In genomic region chr5:122017269-122017668, GRCm38 (mm10) we compare ENCODE assay signal across 13 mouse cellular contexts. TPM values are rescaled to one million over a fixed set of nuclear protein-coding genes. Genes with fewer than 3 reads are reported as not detected.
DNase-seq lines count a peak whose midpoint lies in the region; ATAC-seq lines count a peak whose summit lies in the region.
"Had no signal": no experiment of that assay in that cellular context is flagged by ENCODE, and none has a peak within 500 bp of the region (broad histone marks: within the 10 kb centered on the region; RNA-seq: fewer than 3 reads in every experiment).

No protein-coding gene starts in this region.

- peaks cover 15% of the 10 kb centered on the region for H3K4me1 ChIP-seq in hindbrain, embryonic 16.5 days (ENCODE audit: control insufficient read depth, insufficient read depth, low read depth, low read length)
- peaks cover 44% of the 10 kb centered on the region for H3K4me1 ChIP-seq in midbrain, embryonic 13.5 days (replicated peaks)

- 34% methylated on average over 13 of the region's 13 CpGs for WGBS in hindbrain, embryonic 16.5 days
- 42% methylated on average over 13 of the region's 13 CpGs for WGBS in midbrain, embryonic 13.5 days

- no peaks in the 10 kb centered on the region for H3K36me3 ChIP-seq in hindbrain, embryonic 16.5 days (ENCODE audit: control insufficient read depth, insufficient read depth, low read length)
- H3K36me3 ChIP-seq in midbrain, embryonic 13.5 days, result peaks cover 7% of the 10 kb centered on the region
- H3K36me3 ChIP-seq: limb, embryonic 12.5 days had no signal

- H3K4me2 ChIP-seq in hindbrain, embryonic 16.5 days (ENCODE audit: low read length), result no peak overlapping the region
- no peak overlapping the region for H3K4me2 ChIP-seq in midbrain, embryonic 13.5 days (replicated peaks)
- H3K4me2 ChIP-seq: limb, embryonic 12.5 days had no signal

- ATAC-seq in hindbrain, embryonic 16.5 days, result peak; percentile 27
- ATAC-seq in midbrain, embryonic 13.5 days, result peak; percentile 56

- H3K27me3 ChIP-seq in hindbrain, embryonic 16.5 days (replicated peaks; ENCODE audit: control insufficient read depth, insufficient read depth, low read length), result no peaks in the 10 kb centered on the region
- no peaks in the 10 kb centered on the region for H3K27me3 ChIP-seq in midbrain, embryonic 13.5 days
- H3K27me3 ChIP-seq: limb, embryonic 12.5 days had no signal

- peak overlapping the region; percentile 27; the same call in 1 of the 2 replicates for H3K9ac ChIP-seq in hindbrain, embryonic 16.5 days (ENCODE audit: low read depth, low read length)
- 0 out of 2 replicates have a peak overlapping the region, but pooled peaks have one; percentile 16 for H3K9ac ChIP-seq in midbrain, embryonic 13.5 days (replicated peaks)
- H3K9ac ChIP-seq: limb, embryonic 12.5 days had no signal

- peak overlapping the region; percentile 11; the same call in 1 of the 2 replicates for H3K27ac ChIP-seq in hindbrain, embryonic 16.5 days (ENCODE audit: low read depth, low read length)
- H3K27ac ChIP-seq in midbrain, embryonic 13.5 days, result peak overlapping the region; percentile 68
- H3K27ac ChIP-seq: heart, adult 2 months; limb, embryonic 12.5 days had no signal

- peaks cover 4% of the 10 kb centered on the region for H3K9me3 ChIP-seq in hindbrain, embryonic 16.5 days (ENCODE audit: control insufficient read depth, low read length)
- 0 out of 2 replicates have a peak, but pooled peaks cover 2% of the 10 kb centered on the region for H3K9me3 ChIP-seq in midbrain, embryonic 13.5 days

- no peak overlapping the region for H3K4me3 ChIP-seq in hindbrain, embryonic 16.5 days (ENCODE audit: low read length)
- no peak overlapping the region for H3K4me3 ChIP-seq in midbrain, embryonic 13.5 days (replicated peaks)
- H3K4me3 ChIP-seq: heart, adult 2 months; limb, embryonic 12.5 days had no signal

- DNase-seq in adrenal gland, adult (ENCODE audit: inconsistent age in 2 of 2, low spot score in 1 of 2), result peak; percentile 64 to 87
- DNase-seq in adrenal gland, postnatal 10 days, result peak; percentile 75
- no peak for DNase-seq in kidney, adult 11 months
- no peak for DNase-seq in thymus, postnatal 4 days
- no peak for DNase-seq in layer of hippocampus, adult 18-20 months (ENCODE audit: low spot score in 2 of 2)
- DNase-seq in natural killer cell, adult 2 months (ENCODE audit: low spot score in 2 of 2), result no peak
- DNase-seq: cerebellum, adult 2 months; heart, adult 2 months; heart, postnatal 14 days; kidney, adult 9 months had no signal

RNA-seq across cellular contexts. Expression of gene Cux2, which starts 32.6 kb away (rescaled TPM):
- 10 to 100 TPM; 23.5 to 25.1 TPM for total RNA-seq in adrenal gland, postnatal 10 days (2021)
- 16.7 and 18.7 TPM in 2 replicates for polyA plus RNA-seq in hindbrain, embryonic 16.5 days (2015; fragmentation: Nextera tagmentation; extraction: Ambion mirVana)
- polyA plus RNA-seq in midbrain, embryonic 13.5 days (2015; fragmentation: Nextera tagmentation; extraction: Ambion mirVana), result 22.7 and 23.8 TPM in 2 replicates
- 10 to 100 TPM; 30.8 to 31.3 TPM for total RNA-seq in layer of hippocampus, adult 18-20 months (2021)

Comparison
In these comparisons a context has a peak if more than half of its experiments do, and no peak if none do; other contexts are left out.
1. DNase-seq: peak in adrenal gland, adult (2 of 2) and adrenal gland, postnatal 10 days (single experiment); none in kidney, adult 11 months (single experiment), thymus, postnatal 4 days (single experiment), layer of hippocampus, adult 18-20 months (0 of 2) and natural killer cell, adult 2 months (0 of 2).